Mouse (Mus musculus) spleen, postnatal 4 days (tissue): Measurements from ENCODE around the gene 0610010K14Rik.
A peak's percentile ranks its signal among the peaks of the same experiment; 100 is the strongest.

ENCODE experiments used
- DNase-seq, 2 experiments: peaks; one replicate each; pipeline ENCODE4 v3.0.0; 2022; ENCODE audit warnings: low spot score in 2 of 2

Gene 0610010K14Rik

DNA sequence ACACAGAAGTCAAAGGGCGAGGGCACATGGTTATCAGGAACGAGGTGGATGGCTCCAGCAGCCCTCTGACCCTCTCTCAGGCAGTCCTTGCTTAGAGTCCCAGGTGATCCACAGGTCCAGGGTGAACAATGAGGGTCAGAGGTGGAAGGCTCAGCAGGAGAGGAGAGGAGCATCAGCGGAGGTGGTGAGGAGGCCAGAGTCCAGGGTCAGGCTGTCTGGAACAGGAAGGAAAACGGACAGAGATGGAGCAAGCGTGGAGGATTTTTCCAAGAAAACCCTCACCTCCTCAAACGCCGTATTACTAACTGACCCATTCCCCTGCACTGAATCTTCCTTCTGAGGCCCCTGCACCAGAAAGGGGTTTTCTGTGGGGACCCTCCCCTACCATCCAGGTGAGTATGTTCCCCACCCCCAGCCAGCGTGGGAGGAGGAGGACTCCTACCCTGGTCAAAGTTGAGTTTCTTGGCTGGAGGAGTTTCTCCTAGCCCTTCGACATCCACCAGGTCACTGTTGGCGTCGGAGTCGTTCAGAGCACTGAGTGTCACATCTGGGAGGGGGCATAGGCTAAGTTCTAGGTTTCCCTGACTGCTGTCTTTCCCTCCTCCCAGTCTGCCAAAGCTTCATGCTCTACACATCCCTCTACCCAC lies 2.3 kb downstream of the 0610010K14Rik start:
- DNase-seq: no peak

GRCm38 (mm10) chr11:70234497-70234896 lies 3.2 kb downstream of the 0610010K14Rik start:
- DNase-seq: no peak

DNA sequence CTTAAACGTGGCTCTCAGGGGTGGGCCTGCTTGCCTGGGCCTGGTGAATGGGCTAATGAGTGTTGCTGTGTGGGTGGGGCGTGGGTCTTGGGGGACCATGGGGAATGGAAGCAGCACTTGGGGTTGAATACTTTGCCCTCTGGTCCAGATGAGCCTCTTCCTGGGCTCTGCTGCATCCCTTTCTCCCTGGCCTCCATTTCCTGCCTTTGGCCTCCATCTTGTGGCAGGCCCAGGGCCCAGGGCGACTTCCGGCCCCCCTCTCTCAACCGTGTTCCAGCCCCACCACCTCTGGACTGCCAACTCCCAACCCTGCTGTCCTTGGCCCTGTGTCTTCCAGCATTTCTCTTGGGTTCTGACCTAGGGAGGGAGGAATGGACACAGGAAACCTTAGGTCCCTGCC lies 3.7 kb downstream of the 0610010K14Rik start:
- peak in 1 of 2 experiments; percentile 14 for DNase-seq

DNA sequence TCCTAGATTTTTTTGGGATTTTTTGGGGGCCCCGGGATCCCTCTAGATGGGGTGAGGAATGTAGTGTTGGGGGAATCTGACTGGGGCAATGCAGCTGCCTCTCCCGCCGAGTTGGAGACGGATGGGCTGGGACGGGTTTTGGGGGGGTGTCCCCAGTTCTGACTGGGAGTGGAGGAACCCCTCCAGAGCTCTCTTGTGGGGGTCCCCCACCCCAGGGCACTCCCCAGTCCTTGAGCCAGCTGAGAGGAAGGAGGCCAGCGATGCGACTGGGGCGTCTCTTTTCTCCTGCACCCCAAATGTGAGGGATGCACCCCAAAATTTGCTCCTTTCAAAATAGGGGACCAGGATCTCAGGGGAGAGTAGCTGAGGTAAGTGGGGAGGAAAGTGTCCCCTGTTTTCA lies 4.7 kb downstream of the 0610010K14Rik start:
- DNase-seq: no peak

GRCm38 (mm10) chr11:70232546-70232945 lies 5.2 kb downstream of the 0610010K14Rik start:
- DNase-seq: no peak

GRCm38 (mm10) chr11:70230239-70230727 lies 7.4 kb downstream of the 0610010K14Rik start:
- DNase-seq: peak; percentile 83 to 95

GRCm38 (mm10) chr11:70229260-70230010 lies 8.3 kb downstream of the 0610010K14Rik start, which contains the start of gene Bcl6b:
TSS of gene Bcl6b (minus strand) at chr11:70229798.
- peak in 1 of 2 experiments; percentile 73 for DNase-seq

DNA sequence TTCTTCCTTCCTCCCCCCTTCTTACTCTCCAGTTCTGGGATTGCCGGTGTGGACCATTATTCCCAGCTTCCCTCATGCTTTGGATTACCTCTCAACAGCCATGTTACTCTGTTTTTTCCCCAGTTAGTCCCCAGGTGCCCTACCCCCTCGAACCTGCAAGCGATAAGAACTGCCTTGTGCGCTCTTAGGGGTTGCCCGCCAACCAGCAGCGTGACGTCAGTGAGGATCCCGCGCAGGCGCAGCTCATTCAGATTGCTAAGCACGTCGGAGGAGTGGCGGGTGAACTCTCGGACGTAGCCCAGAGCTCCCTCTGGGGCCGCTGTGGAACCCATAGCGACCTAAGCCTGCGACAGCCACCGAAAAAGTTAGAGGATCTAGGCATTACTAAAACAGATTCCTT lies 8.9 kb downstream of the 0610010K14Rik start:
- DNase-seq: peak; percentile 88 to 93

DNA sequence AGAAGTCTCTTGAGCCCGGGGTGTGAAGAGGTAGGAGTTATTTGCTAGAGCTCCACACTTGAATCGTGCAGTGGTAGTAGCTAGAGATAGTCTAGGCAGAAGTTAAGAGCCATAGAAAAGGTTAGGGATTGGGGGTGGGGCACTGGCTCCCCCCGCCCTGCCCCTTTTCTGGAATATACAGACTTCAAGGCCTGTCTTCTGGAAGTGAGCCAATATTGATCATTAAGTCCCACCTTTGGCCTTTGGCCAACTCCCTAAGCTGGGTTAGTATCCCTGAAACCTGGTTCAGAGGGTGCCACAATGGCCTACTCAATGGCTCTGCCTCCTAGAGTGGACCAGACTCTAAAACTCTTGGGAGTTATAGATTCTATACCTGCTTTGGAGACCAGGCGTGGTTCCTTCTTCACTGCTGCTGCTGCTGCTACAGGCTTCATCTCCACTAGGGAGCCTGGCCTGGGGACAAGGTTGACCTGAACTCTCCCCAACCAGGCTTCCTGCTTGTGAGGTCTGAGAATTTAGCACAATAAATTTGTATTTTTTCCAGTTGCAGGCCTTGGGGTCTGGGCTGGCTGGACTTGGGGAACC lies 10.0 kb downstream of the 0610010K14Rik start:
- DNase-seq: no peak

GRCm38 (mm10) chr11:70227126-70227525 lies 10.6 kb downstream of the 0610010K14Rik start:
- DNase-seq: no peak

- peak in 1 of 2 experiments; percentile 13 for DNase-seq
These were observed 11.2 kb downstream of the 0610010K14Rik start for GRCm38 (mm10) chr11:70226602-70226890.

GRCm38 (mm10) chr11:70225798-70226601 lies 11.7 kb downstream of the 0610010K14Rik start:
- DNase-seq: no peak

GRCm38 (mm10) chr11:70223724-70224123 lies 14.0 kb downstream of the 0610010K14Rik start:
- DNase-seq: no peak

GRCm38 (mm10) chr11:70221603-70222500 lies 15.9 kb downstream of the 0610010K14Rik start:
- peak; percentile 32 to 71 for DNase-seq

- peak; percentile 90 to 92 for DNase-seq
These were observed 16.7 kb downstream of the 0610010K14Rik start, which contains the start of gene Slc16a13 for GRCm38 (mm10) chr11:70220731-70221602. TSS of gene Slc16a13 (minus strand) at chr11:70221064.

- no peak for DNase-seq
These were observed 17.4 kb downstream of the 0610010K14Rik start for GRCm38 (mm10) chr11:70220323-70220722.

DNA sequence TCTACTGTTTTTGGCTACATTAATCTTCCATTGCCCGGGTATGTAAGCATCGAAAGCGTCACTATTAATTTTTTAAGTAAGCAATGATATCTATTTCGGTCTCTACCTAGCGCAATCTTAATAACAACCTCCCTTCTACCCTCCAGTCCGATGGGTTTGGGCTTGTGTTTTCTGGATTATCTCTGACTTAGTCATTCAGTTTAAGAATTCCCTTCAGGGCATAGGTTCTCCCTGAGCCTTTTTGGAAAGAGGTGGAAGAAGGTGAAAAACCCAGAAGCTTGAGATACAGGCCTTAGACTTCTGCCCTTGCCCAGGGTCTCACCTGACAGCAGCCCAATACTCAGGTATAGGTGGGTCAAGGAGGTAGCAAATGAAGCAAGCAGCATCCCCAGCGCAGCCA lies 17.8 kb downstream of the 0610010K14Rik start:
- DNase-seq: no peak

DNA sequence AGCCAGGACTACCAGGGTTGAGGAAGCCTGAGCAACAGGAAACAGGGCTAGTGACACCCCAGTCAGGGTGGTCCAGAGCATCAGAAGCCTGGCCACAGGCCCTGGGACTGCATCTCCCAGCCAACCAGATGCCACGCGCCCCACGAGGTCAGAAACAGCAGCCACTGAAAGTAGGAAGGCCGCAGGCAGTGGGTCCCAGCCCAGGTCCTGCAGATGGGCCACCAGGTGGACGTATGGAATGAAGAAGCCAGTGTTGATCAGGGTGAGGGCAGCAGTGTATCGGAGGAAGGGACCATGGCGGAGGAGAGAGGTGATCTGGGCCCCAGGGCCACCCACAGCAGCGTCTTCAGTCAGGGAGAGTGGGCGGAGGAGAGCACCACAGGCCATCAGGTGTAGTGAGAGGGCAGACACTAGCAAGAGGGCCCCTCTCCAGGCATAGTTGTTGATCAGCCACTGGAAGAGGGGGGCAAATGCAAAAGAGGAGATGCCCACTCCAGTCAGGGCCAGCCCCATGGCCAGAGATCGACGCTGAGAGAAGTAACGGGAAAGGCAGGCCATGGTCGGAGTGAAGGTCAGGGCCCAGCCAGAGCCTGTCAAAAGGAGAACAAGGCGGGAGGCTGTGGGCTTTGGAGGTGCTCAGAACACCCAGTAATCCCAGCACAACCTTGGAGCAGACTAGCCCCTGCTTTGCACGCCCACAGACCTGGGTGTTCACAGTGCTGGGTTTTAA lies 18.8 kb downstream of the 0610010K14Rik start:
- DNase-seq: peak in 1 of 2 experiments; percentile 15

GRCm38 (mm10) chr11:70218039-70218438 lies 19.7 kb downstream of the 0610010K14Rik start:
- no peak for DNase-seq
